Mouse (Mus musculus) stomach, embryonic 15.5 days (tissue): ENCODE measurements around the gene Plod1. TPM values are rescaled to one million over a fixed set of nuclear protein-coding genes. Genes with fewer than 3 reads are reported as not detected.
A peak's percentile ranks its signal among the peaks of the same experiment; 100 is the strongest.
"Not testable (repeated sequence)": the region's sequence is repeated elsewhere in the genome, so short reads cannot be mapped to it uniquely, and the experiment has no call there.

Experiments
- ATAC-seq: fragments of 200-750 bp; cut with Nextera tagmentation; 2 replicates; pipeline ENCODE4 v1.8.0; 2017; ENCODE audit warnings: low read depth, moderate number of reproducible peaks, moderate TSS enrichment; ENCODE audit not compliant: insufficient read depth, low FRiP score
- H3K27ac ChIP-seq: fragments of 300-500 bp; sonication (generic); 2 replicates; pipeline ENCODE4 v1.5.1; 2015; ENCODE audit warnings: mild to moderate bottlenecking, inconsistent platforms
- H3K27me3 ChIP-seq: fragments of 300-500 bp; sonication (generic); replicated peaks from 2 replicates; pipeline ENCODE4 v1.6.1; 2015; ENCODE audit warnings: inconsistent platforms
- H3K36me3 ChIP-seq: fragments of 300-500 bp; sonication (generic); 2 replicates; pipeline ENCODE4 v1.6.1; 2015; ENCODE audit warnings: inconsistent platforms
- H3K4me1 ChIP-seq: fragments of 300-500 bp; sonication (generic); 2 replicates; pipeline ENCODE4 v1.6.1; 2015; ENCODE audit warnings: inconsistent platforms
- H3K4me2 ChIP-seq: fragments of 300-500 bp; sonication (generic); 2 replicates; pipeline ENCODE4 v1.6.1; 2015; ENCODE audit warnings: mild to moderate bottlenecking, inconsistent platforms
- H3K4me3 ChIP-seq: fragments of 300-500 bp; sonication (generic); replicated peaks from 2 replicates; pipeline ENCODE4 v1.5.1; 2015; ENCODE audit warnings: inconsistent platforms
- H3K9ac ChIP-seq: fragments of 300-500 bp; sonication (generic); 2 replicates; pipeline ENCODE4 v1.6.1; 2015; ENCODE audit warnings: inconsistent platforms
- H3K9me3 ChIP-seq: fragments of 300-500 bp; sonication (generic); 2 replicates; pipeline ENCODE4 v1.6.1; 2016; ENCODE audit warnings: inconsistent platforms
- WGBS: fragments of 180-500 bp; shearing (Covaris S2); methylation state at CpG from one replicate; pipeline ENCODE4 v1.1.7; 2015; 5-methylcytosine and 5-hydroxymethylcytosine counted together
- polyA plus RNA-seq: library from polyadenylated mRNA; unstranded; fragments of >200 nt; fragmentation: Nextera tagmentation; extraction: Ambion mirVana; gene quantifications from 2 replicates; pipeline ENCODE4 v1.2.1, GENCODE M21; 2015

The Plod1 gene
- polyA plus RNA-seq, 1 experiment from 2014 or later: 43.7 TPM

DNA sequence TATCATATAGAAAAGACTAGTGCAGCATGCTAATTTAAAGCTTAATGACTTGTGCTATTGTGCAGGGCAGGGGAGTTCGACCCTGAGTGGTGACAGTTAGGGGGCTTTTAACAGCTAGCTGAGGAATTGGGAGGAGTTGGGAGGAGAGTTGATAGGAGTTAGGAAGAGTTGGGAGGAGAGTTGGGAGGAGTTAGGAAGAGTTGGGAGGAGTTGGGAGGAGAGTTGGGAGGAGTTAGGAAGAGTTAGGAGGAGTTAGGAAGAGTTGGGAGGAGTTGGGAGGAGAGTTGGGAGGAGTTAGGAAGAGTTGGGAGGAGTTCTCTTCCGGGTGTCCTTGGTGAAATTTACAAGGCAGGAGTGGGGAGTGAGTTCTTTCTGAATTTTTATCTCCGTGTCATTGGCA lies 69.8 kb downstream of the Plod1 start:
- not testable (repeated sequence) for H3K9ac ChIP-seq, H3K27ac ChIP-seq, H3K27me3 ChIP-seq, H3K4me2 ChIP-seq, H3K9me3 ChIP-seq, ATAC-seq
- 39% methylated on average over 3 of the region's 3 CpGs for WGBS
- Histone ChIP-seq H3K4me3 (peak overlapping the region; percentile 96; the same call in 1 of the 2 replicates), H3K36me3 (peaks cover 31% of the 10 kb centered on the region), H3K4me1 (peaks cover 19% of the 10 kb centered on the region)

DNA sequence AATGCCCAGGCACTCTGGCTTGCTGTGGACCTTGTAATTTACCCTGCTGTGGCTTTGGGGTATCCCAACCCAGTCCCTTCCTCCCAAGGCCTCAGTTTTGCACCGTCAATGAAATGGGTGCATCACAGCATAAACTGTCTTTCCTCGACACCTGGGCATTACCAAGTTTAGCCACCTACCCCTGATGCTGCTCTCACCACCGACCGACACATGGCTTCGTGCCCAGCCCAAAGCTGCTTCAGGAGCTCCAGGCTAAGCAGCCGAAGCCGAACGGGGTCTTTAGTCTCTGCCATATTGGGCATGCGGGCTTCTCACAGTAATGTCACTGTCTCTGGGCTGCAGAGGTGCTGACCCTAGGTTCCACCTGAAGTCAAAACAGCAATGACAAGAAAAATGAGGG lies 70.5 kb downstream of the Plod1 start:
- no peak for ATAC-seq
- Histone ChIP-seq H3K27ac (no peak overlapping the region), H3K4me3 (no peak overlapping the region), H3K9ac (no peak overlapping the region), H3K27me3 (no peaks in the 10 kb centered on the region), H3K9me3 (no peaks in the 10 kb centered on the region), H3K36me3 (peaks cover 36% of the 10 kb centered on the region), H3K4me1 (peaks cover 19% of the 10 kb centered on the region), H3K4me2 (no peak overlapping the region)
- 92% methylated on average over 9 of the region's 9 CpGs for WGBS

DNA sequence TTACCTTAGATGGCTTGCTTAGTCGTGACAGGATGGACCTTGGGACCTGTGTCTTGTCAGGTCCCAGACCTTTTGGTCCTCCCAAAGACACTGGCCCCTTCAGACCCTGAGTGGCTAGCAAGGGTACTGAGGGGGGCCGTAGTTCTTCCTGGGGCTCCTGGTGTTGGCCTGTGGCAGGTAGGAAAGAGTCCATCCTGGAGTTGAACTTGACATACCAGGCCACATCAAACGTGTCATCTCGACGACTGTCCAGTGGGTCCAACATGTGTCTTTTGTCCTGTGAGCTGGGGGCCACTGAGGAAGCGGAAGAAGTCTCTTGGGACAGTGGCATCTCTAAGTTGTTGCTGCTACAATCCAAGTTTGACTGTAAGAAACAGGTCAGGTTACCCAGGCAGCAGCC lies 70.9 kb downstream of the Plod1 start:
- Histone ChIP-seq H3K36me3 (peaks cover 39% of the 10 kb centered on the region), H3K27ac (no peak overlapping the region), H3K4me2 (no peak overlapping the region), H3K4me3 (no peak overlapping the region), H3K4me1 (peaks cover 19% of the 10 kb centered on the region), H3K9me3 (no peaks in the 10 kb centered on the region), H3K27me3 (no peaks in the 10 kb centered on the region), H3K9ac (no peak overlapping the region)
- 94% methylated on average over 6 of the region's 6 CpGs for WGBS
- no peak for ATAC-seq

DNA sequence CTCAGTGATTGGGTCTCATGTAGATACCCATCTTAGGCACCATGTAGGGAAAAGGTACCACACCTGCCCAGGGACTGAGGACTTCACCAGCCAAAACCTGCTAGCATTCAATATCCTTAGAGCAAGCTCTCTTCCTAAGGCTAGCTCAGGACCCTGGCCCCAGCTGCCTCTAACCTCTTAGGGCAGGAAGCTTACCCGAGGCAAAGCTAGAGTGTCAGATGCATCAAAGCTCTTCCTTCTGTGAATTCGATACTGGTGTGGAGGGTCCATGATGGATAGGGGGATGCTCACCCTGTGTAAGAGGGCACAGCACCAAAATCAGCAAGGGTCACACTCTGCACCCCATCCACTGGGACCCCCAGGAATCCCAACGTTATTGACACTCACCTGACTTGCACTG lies 74.5 kb downstream of the Plod1 start:
- H3K4me2 ChIP-seq: no peak overlapping the region
- no peak overlapping the region for H3K27ac ChIP-seq
- H3K27me3 ChIP-seq: no peaks in the 10 kb centered on the region
- peaks cover 43% of the 10 kb centered on the region for H3K36me3 ChIP-seq
- no peak for ATAC-seq
- no peak overlapping the region for H3K9ac ChIP-seq
- no peaks in the 10 kb centered on the region for H3K4me1 ChIP-seq
- no peak overlapping the region for H3K4me3 ChIP-seq
- no peaks in the 10 kb centered on the region for H3K9me3 ChIP-seq
- 90% methylated on average over 3 of the region's 3 CpGs for WGBS

Other genes with a start within 250 kb of the Plod1 start
- gene Zfp534, start 234.2 kb downstream of the Plod1 start, polyA plus RNA-seq: not detected in 2 replicates
- 8.6 and 9.3 TPM in 2 replicates for gene Zfp984, start 127.0 kb downstream of the Plod1 start, polyA plus RNA-seq
- gene Zfp933, start 88.4 kb downstream of the Plod1 start, polyA plus RNA-seq: 4.4 and 5.7 TPM in 2 replicates
- gene Miip, start 68.0 kb downstream of the Plod1 start, polyA plus RNA-seq: 34.6 and 37.6 TPM in 2 replicates
- gene Fv1, start 67.8 kb downstream of the Plod1 start, polyA plus RNA-seq: 8.8 and 9.8 TPM in 2 replicates
- gene Mfn2, start 32.1 kb downstream of the Plod1 start, polyA plus RNA-seq: 32.1 and 37.8 TPM in 2 replicates
- 17.4 and 17.7 TPM in 2 replicates for gene 2510039O18Rik, start 4.1 kb upstream of the Plod1 start, polyA plus RNA-seq
- gene Nppb, start 49.0 kb upstream of the Plod1 start, polyA plus RNA-seq: 0.23 TPM in 1 of 2 replicates, not detected in the other
- 2.4 and 2.6 TPM in 2 replicates for gene Nppa, start 64.0 kb upstream of the Plod1 start, polyA plus RNA-seq
- 5.1 and 6.1 TPM in 2 replicates for gene Clcn6, start 102.1 kb upstream of the Plod1 start, polyA plus RNA-seq
- 16.7 and 20.9 TPM in 2 replicates for gene Mthfr, start 102.3 kb upstream of the Plod1 start, polyA plus RNA-seq
- gene Agtrap, start 151.3 kb upstream of the Plod1 start, polyA plus RNA-seq: 13.7 and 14.1 TPM in 2 replicates
- 37.9 and 38.0 TPM in 2 replicates for gene Mad2l2, start 193.6 kb upstream of the Plod1 start, polyA plus RNA-seq
- gene Draxin, start 193.9 kb upstream of the Plod1 start, polyA plus RNA-seq: 0.06 and 0.14 TPM in 2 replicates
- 13.7 and 14.1 TPM in 2 replicates for gene Fbxo6, start 215.4 kb upstream of the Plod1 start, polyA plus RNA-seq
- gene Fbxo44, start 223.7 kb upstream of the Plod1 start, polyA plus RNA-seq: 7.5 and 8.0 TPM in 2 replicates
- gene Fbxo2, start 223.9 kb upstream of the Plod1 start, polyA plus RNA-seq: 0.84 and 1.0 TPM in 2 replicates